Mouse (Mus musculus) right cerebral cortex, postnatal 10 days (tissue): ENCODE measurements around the gene Knstrn.
A peak's percentile ranks its signal among the peaks of the same experiment; 100 is the strongest.

Source experiments
- DNase-seq, 2 experiments: peaks; one replicate each; pipeline ENCODE4 v3.0.0; 2021; ENCODE audit warnings: low spot score in 2 of 2

Gene Knstrn

GRCm38 (mm10) chr2:118861454-118862339, 47.9 kb downstream of the Knstrn start, which contains the start of gene Ivd:
Gene Ivd, plus strand, starts transcription at chr2:118861954.
- peak; percentile 96 to 97 for DNase-seq

- DNase-seq = no peak
Measured at GRCm38 (mm10) chr2:118862340-118862675, 48.5 kb downstream of the Knstrn start.

DNA sequence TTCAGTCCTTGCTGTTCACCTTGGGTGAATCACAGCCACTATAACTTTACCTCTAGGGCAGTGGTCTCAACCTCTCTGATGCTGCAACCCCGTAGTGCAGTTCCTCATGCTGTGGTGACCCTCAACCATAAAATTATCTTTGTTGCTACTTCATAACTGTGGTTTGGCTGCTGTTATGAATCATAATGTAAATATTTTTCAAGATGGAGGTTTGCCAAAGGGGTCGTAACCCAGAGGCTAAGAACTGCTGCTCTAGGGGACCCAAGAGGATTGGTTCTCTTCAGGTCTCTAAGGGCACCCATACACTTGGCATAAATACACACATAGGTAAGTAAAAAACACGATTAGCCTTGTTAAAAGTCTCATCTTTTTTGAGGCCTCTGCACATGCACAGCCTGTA, 56.8 kb downstream of the Knstrn start:
- no peak for DNase-seq

DNA sequence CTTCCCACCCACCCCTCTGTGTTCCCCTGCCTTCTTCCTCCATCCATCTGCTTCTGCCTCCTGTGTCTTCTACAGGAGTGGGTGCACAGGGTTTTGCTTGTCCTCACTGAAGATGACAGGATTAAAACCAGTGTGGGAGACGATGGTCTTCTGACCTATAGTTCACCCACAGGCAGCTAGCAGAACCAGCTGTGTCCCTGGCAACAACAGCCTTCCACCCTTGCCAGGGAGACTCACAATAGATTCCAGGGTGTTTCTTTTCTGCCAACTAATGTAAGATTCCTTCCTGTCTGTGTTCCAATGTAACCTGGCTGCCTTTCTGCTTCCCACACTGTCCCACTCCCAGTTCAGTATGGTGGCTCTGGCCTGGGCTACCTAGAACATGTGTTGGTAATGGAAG, 57.2 kb downstream of the Knstrn start:
- no peak for DNase-seq

- DNase-seq = no peak
Measured at GRCm38 (mm10) chr2:118873018-118873417, 59.2 kb downstream of the Knstrn start.

DNA sequence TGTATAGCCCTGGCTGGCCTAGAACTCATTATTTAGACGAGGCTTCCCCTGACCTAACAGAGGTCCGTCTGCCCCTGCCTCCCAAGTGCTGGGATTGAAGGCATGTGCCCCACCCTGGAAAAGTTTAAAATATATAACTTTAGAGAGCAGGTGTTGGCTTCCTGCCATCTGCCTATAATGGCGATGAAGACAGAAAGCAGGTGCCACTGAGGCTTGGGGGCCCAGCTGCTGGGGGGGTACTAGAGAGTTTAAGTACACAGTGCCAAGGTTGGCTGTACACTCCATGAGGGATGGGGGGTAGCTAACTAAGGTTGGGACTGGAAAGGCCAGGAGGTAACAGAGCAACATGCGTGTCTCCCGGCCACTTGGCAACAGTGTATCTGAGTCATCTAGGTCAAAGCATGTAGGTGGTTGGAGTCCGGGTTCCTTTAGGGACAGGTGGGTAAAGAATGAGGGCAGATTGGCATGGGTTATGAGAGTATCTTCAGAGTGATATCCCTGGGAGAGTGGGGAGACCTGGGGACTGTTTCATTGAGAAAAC, 60.2 kb downstream of the Knstrn start:
- peak in 1 of 2 experiments; percentile 18 for DNase-seq

GRCm38 (mm10) chr2:118875316-118875715, 61.5 kb downstream of the Knstrn start:
- no peak for DNase-seq

- no peak for DNase-seq
Measured at GRCm38 (mm10) chr2:118876453-118876852, 62.6 kb downstream of the Knstrn start.

- DNase-seq = peak in 1 of 2 experiments; percentile 30
Measured at GRCm38 (mm10) chr2:118881019-118881418, 67.2 kb downstream of the Knstrn start.

DNA sequence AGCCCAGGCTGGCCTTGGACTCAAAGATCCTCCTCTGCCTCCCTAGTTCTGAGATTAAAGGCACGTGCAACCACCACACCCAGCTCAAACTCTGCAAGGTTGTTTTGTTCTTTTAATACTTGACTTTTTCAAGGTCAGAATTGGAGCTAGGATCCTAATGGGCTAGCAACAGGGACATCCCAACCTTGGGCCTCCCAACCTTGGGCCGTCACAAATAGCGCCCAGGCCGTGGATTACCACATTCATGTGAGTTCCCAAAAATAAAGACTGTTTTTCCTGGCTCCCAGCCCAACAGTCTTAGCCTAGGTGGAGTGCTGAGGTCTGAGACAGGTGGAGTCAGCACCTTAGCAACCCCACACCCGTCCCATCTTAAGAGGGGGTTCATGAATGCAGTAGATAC, 68.2 kb downstream of the Knstrn start:
- DNase-seq = no peak

DNA sequence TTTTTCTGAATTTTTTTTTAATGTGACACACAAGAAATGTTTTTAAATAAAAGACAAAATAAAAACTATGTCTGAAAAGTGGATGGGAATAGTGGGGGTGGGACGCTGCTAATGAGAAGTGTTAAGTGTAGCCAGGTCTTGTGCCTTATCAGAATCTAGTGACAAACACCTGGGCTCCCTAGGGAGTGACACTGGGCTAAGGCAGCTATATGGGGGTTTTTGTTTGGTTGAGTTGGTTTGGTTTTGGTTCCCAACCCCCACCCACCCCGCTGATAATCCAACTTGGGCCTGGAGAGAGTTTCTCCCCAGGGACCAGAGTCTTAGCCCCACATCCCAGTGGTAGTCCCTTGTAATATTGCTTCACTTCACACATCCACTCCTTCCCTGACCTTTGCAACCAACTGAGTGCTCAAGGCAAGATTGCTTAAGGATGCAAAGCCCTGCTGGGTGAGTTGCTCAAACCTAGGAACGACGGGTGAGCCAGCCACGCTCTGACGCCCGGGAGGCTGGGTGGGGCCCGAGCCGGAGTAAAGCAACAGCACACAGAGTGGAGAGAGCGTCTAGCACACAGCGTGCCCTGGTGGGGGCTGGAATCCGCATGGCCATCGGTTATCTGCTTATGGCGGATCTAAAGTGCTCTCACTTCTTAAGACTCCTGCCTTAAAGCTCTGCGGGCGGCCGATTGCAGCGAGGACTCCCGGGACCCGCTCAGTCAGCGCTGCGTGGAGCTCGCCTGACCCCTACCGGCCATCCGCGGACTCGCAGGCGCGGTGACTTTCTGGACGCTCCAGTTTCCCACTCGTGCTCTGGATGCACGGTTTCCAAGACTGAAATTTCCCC, 69.3 kb downstream of the Knstrn start:
- DNase-seq = peak; percentile 88 to 93

GRCm38 (mm10) chr2:118887440-118887839, 73.6 kb downstream of the Knstrn start:
- no peak for DNase-seq

DNA sequence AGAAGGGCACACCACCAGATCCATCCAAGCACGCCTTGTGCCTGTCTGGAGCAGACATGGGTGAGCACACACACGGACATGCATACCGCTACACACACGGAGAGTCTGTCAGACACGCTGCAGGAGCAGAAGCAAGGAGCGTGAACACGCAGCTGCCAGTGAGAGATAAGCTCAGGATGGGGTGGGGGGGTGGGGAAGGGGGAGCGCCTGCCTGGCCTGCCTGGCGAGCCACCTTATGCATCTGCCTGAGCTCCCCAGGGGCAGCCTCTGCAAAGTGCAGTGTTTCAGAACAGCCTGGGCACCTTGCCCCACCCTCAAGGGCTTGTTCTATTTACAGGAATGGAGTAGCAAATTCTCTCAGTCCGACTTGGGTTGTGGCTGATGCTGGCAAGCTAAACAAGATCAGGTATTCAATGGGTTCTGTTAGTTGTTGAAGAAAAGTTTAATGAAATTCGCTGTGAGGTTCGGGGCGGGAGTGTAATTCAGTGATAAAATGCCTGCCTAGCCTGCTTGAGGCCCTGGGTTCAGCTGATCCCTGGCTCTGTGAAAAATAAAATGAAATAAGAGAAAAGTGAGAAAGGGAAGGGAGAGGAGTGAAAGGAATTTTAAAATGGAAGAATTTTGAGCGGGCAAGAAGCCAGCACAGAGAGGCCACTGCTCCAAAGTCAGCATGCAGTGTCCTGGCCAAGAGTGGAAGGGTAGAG, 74.2 kb downstream of the Knstrn start:
- DNase-seq = no peak

- no peak for DNase-seq
Measured at GRCm38 (mm10) chr2:118891173-118891572, 77.4 kb downstream of the Knstrn start.

GRCm38 (mm10) chr2:118895990-118896913, 82.4 kb downstream of the Knstrn start:
- DNase-seq = peak in 1 of 2 experiments; percentile 59

DNA sequence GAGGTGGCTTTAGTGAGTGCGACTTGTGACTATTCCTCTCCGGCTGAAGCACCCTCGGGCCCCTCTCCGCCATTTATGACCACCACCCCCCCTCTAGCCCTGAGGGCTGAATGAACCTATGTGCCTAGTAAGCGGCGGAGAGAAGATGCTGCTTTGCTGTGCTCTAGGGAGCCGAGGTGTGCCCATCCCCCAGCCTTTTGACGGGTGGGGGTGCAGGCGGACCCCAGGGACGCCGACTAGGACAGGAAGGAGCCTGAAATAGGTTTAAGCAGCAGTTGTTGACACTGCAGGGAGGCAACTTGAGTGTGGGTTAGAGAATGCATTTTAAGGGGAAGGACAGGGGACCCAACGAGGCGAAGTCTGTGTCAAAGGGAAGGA, 83.1 kb downstream of the Knstrn start:
- no peak for DNase-seq

GRCm38 (mm10) chr2:118897392-118897791, 83.6 kb downstream of the Knstrn start:
- no peak for DNase-seq

DNA sequence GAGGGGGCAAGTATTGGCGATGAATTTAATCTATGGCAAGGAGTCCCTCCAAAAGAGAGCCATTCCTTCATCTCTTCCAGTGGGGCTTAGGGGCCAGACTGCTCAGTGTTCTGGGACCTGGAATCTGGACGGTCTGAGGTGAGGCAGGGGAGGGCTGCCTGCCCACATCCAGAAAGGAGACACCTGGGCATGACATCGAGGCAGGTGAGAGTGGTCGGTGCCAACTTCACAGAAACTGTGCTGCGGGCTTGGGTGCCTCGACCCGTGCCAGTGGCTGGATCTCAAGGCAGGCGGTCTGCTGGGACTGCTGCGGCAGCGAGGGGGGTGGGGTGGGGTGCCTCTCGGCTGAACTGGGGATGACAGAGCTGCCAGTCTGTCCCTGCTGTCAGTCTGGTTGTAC, 84.0 kb downstream of the Knstrn start:
- no peak for DNase-seq

- DNase-seq = no peak
Measured at GRCm38 (mm10) chr2:118898771-118899170, 85.0 kb downstream of the Knstrn start.

DNA sequence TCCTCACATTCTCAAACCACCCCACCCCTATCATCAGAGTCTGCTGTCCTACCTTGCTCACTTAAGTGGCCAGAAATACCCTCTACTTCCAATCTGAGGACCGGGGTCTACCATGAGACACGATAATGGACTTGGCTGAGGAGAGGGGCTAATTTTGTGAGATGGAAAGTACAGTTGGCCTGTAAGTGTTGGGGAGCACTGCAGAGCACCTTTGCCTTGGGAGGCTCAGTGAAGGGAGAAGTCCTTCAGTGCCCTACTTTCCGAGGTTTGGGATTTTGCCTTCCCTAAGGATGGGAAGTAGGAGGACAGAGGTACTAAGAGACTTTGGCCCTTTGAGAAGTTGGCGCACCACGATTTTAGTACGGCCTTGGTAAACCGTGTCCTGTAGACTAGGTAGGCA, 85.5 kb downstream of the Knstrn start:
- DNase-seq = no peak
